Mouse (Mus musculus): ENCODE data around the gene Epm2aip1. TPM values are rescaled to one million over a fixed set of nuclear protein-coding genes. Genes with fewer than 3 reads are reported as not detected.

Gene Epm2aip1
- total RNA-seq, 2 experiments from 2014 or later, result 43.5 to 48.6 TPM

- no peak for DNase-seq
Observed at GRCm38 (mm10) chr9:111286468-111286867, 14.7 kb downstream of the Epm2aip1 start.

GRCm38 (mm10) chr9:111287956-111288355 is 16.2 kb downstream of the Epm2aip1 start:
- no peak for DNase-seq

DNA sequence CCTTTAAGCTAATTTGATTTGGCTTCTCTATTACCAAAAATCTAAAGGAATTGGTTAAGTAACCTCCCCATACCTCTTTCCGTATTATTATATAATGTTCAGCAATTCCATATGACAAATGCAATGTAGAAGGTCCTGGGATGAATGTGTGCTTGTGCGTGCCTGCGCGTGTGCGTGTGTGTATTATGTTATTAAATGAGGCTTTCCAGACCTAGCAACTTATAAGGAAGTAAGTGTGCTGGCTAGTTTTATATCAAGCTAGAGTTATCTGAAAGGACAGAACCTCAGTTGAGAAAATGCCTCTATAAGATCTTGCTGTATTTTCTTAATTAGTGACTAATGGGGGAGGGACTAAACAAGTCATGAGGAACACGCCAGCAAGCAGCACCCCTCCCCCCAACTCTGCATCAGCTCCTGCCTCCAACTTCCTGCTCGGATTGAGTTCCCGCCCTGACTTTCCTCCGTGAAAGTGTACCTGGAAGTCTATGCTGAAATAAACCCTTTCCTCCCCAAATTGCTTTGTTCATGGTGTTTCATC is 17.6 kb downstream of the Epm2aip1 start:
- peak in 1 of 2 experiments; percentile 39 for DNase-seq

DNA sequence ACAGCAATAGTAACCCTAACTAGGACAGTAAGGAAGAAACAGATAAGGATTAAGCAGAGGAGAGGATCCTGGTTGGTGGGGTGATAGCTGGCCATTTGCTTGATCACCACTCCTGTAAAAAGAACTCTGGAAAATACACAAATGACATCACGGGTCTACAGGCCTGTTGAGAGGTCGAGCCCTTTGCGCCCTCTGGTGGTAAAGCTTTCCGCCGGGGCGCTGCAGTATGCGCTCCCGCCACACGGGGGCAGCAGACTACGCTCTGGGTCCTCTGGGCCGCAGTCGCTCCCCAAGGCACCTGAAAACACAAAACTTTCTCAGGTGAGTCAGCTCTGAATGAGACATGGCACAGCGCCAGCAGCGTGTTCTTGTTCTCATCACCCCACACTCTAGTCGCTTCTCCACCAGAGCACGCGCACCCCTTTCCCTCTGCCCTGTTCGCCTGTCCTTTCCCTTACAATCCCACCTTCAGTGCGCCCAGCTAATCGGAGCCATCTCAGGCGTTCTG is 18.2 kb downstream of the Epm2aip1 start:
- DNase-seq, result peak; percentile 89 to 90

GRCm38 (mm10) chr9:111290539-111291100 is 18.9 kb downstream of the Epm2aip1 start:
- no peak for DNase-seq

- DNase-seq, result no peak
Observed at GRCm38 (mm10) chr9:111293234-111293633, 21.5 kb downstream of the Epm2aip1 start.

DNA sequence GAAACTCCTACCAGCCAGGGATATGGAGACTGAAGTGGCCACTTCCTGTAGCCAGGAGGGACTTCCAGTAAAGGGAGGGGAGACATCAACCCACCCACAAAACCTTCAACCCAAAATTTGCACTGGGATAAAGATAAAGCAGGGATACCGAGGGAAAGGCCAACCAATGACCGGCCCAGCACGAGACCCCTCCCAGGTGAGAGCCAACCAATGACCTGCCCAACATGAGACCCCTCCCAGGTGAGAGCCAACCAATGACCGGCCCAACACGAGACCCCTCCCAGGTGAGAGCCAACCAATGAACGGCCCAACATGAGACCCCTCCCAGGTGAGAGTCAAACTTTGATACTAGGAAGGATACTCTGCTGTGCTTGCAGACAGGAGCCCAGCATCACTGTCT is 23.2 kb downstream of the Epm2aip1 start:
- no peak for DNase-seq

- no peak for DNase-seq
Observed at GRCm38 (mm10) chr9:111295323-111295722, 23.6 kb downstream of the Epm2aip1 start.

DNA sequence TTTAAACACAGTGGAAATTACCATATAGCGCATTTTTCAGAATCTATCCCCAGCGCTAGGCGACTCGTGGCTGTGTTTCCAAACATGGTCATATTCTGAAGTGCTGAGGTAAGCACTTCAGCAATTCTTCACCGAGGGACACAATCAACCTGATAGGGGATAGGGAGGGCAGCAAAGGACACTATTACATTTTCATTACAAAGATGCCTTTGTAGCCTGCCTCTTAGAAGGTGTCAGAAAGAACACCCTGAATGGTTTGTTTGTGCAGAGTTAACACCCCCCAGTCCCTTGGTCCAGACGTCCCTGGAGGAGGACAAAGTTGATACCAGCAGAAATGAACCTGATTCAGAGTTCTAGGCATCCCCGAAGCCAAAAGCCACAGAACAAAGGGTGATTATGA is 24.7 kb downstream of the Epm2aip1 start:
- no peak for DNase-seq

- DNase-seq, result peak; percentile 69 to 78
Observed at GRCm38 (mm10) chr9:111298606-111299005, 26.9 kb downstream of the Epm2aip1 start.

GRCm38 (mm10) chr9:111302196-111302831 is 30.6 kb downstream of the Epm2aip1 start:
- DNase-seq, result no peak

DNA sequence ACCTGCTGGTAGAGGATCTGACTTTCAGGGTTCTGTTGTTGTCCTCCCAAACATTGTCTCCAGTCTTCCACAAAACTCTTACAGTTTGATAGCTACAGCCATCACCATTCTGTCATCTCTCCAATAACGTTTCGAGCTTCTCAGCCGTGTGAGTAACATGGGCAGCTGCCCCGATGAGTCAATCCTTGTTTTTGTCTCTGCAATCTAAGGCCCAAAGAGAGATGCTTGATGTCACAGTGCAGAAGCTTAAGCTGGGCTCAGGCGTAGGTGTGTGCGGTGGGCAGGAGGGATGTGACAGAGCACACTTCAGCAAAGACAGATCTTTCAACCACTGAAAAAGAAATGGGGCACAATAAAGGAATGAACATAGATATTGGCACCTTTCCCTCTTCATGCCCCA is 32.3 kb downstream of the Epm2aip1 start:
- peak; percentile 42 to 51 for DNase-seq

DNA sequence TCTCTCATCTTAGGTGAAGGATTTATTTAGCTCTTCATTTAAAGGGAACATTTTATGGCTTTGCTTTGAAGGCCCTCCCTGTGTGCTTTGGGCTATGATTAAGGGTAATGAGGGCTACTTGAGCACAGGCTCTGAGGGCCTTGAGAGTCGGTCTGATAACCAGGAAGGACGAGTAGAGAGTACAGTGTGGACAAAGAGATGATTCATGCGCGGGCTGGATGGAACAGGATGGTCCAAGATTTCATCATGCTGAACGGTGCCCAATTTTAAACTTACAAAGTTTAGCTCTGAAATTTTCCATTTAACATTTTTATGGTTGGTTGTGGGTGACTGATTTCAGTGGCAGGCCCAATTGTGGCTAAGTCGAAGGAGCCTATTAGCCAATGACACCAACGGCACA is 34.4 kb downstream of the Epm2aip1 start:
- DNase-seq, result peak; percentile 69 to 72

- peak; percentile 76 to 89 for DNase-seq
Observed at GRCm38 (mm10) chr9:111311031-111311842, 39.5 kb downstream of the Epm2aip1 start, which contains the start of gene Trank1. TSS of gene Trank1 (plus strand) at chr9:111311739.

DNA sequence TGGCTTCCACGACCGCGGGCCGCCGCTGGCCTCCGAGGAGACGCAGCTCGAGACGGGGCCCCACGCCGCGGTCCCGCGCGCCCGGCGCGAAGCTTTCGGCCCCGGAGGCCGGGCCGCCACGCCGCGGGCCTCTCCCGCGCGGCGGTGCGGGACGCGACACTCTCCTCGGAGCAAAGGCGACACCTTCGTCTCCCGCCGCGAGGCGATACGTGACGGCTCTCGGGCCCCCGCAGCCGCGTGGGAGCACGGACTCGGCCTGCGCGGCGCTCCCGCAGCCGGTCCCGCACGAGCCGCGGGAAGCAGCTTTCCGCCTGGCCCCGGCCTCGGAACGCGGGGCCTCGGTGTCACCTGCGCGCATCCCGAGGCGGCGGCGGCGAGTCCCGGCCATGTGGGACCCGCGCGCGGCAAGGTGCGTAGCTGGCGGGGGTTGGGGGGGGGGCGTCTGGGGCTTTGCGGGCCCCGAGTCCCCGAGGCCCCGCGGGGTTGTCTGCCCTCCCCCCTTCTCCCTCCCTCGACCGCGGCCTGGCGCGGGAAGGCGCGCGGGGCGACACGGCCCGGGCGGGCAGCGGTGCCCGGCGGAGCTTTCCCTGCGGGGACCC is 40.2 kb downstream of the Epm2aip1 start:
- peak in 1 of 2 experiments; percentile 22 for DNase-seq

DNA sequence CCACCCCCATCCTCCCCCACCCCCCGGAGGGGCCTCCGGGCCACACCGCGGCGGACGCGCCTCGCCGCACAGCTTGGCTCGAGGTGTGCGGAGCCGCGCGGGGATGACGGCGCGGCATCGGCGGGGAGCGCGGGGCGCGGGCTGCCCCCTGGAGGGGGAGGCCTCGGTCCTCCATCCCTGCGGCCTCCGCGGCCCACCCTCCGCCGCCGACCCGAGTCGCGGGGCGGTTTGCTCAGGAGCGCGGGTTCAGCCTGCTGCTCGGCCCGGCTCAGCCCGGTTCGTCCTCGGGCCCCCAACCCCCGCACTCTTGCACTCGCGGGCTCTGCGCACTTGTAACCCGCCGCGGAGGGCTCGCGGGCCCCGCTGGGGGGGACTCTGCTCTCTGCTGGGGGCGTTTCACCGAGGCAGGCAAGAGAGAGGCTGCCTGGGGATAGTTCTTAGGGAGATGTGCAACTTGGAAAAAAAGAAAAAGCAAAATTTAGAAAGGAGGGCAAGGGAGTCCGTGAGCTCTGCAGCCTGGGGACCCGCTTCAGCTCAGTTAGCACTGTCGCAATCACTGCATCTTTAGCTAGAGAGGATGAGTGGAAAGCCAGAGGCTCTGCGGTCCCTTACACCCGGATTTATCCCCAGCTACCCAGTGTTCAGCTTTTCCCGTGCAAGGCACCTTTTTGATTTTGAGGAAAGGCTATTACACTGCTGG is 40.9 kb downstream of the Epm2aip1 start:
- DNase-seq, result peak; percentile 37 to 54

GRCm38 (mm10) chr9:111313299-111313698 is 41.6 kb downstream of the Epm2aip1 start:
- peak in 1 of 2 experiments; percentile 35 for DNase-seq

DNA sequence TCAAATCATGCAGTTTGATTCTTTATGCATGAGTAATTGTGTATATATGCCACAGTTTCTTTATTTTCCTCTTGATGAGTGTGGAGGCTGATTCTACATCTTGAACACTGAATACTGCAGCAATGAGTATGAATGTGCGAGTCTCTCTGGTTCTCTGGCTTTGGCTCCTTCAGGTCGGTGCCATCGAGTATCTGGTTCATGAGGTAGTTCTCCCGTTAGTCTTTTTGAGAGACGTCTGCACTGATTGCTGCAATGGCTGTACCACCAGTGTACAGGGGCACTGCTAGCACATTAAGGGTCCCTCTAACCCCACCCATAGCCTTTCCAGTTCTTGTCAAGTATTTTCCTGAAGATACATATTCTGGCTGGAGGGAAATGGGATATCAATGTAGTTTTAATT is 42.1 kb downstream of the Epm2aip1 start:
- DNase-seq, result no peak

DNA sequence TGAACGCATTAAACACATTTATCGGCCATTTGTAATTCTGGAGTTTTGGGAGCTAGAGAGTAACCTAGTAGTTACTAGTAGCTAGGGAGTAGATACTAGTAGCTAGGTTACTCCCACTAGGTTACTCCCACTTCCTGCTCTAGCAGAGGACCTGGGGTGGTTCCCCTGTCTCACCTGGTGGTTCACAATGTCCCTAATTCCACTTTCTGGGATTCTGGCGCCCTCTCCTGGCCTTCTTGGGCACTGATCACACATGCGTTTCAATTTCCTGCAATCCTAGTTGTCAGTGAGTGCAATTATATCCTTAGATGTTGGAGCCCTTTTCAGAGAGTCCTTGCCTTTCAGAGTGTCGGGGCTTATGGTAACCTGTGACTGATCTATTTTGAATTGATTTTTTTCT is 42.5 kb downstream of the Epm2aip1 start:
- DNase-seq, result peak; percentile 78 to 81

DNA sequence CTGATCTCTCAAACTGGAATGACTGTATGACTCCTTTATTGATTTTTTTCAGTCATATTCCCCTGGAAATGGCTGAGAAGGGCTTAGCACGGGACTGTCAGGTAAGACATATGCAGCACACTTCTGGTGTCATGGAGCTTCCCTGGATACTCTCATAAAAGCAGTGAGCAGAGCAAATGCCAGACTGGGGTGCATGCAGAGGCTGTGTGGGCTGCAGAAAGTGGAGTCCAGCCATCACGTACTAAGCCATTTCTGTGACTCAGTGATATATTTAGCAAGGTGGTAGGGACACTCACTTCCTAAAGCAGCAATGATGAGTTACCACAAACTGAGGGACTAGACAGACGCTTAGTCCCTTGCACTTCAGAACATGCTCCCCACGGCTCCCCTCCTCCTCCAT is 49.2 kb downstream of the Epm2aip1 start:
- no peak for DNase-seq

- DNase-seq, result peak; percentile 40 to 58
Observed at GRCm38 (mm10) chr9:111324881-111325280, 53.2 kb downstream of the Epm2aip1 start.
